Mouse (Mus musculus): ENCODE measurements at regions not wholly inside any gene's neighbourhood (a gene's known extent, or its start where the extent isn't known, plus 50 kb on each side); places are given as distances from the start of the nearest gene placed in this dataset.
"Not testable (repeated sequence)": the region's sequence is repeated elsewhere in the genome, so short reads cannot be mapped to it uniquely, and the experiment has no call there.

DNA sequence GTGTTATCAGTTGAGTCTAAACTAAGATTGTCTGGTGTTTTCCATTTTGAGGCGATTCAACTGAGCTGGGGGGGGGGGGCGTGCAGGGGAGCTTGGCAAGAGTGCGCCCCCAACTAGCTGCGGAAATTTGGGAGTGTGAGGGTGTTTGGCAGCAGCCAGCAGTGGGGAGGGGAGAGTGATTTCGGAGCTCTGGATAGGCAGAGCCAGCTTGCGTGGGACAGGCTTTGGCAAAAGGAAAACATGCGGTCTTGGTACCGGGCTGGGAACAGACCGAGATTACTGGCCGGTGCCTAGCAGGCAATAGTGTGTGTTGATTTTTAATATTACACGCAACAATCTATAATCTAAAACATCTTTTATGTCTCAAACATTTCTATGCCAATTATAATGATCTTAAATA is 199.4 kb upstream of the Cdk6 start:
- H3K4me3 ChIP-seq (replicated peaks); H3K27ac ChIP-seq (replicated peaks); ATAC-seq (ENCODE audit: insufficient number of reproducible peaks, low FRiP score, low TSS enrichment, low read depth); H3K27me3 ChIP-seq; H3K36me3 ChIP-seq; H3K4me1 ChIP-seq; H3K9me3 ChIP-seq (replicated peaks); H3K9ac ChIP-seq; H3K4me2 ChIP-seq (replicated peaks): not testable (repeated sequence)
- 70% methylated on average over 11 of the region's 11 CpGs for WGBS

DNA sequence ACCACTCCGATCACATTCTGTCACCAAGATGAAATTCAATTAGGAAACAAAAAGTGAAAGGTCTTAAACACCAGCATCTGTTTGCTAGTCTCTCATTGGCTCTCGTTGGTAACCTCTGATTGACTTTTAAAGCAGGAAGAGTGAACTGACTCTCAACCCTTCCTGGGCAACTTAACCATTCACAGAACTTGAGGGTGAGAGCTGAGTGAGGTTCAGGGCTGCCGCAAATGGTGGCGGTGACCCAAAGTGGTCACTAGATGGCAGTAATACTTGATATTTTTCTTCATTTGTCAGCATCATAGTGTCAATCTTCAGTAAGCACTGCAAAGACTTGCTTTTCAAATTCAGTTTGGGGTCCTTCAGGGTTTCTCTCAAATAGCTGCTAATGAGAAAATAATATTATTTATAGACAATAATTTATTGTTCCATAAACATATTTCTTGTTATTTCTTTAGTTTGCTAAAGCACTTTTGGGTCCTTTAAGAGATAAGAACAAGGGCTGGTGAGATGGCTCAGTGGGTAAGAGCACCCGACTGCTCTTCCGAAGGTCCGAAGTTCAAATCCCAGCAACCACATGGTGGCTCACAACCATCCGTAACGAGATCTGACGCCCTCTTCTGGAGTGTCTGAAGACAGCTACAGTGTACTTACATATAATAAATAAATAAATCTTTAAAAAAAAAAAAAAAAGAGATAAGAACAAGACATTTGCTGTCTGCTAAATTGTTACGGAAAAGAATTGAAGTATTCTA is 194.6 kb upstream of the Cdk6 start:
- H3K9ac ChIP-seq; H3K27me3 ChIP-seq; H3K4me1 ChIP-seq; H3K27ac ChIP-seq (replicated peaks); H3K9me3 ChIP-seq (replicated peaks); ATAC-seq (ENCODE audit: insufficient number of reproducible peaks, low FRiP score, low TSS enrichment, low read depth); H3K4me2 ChIP-seq (replicated peaks); H3K4me3 ChIP-seq (replicated peaks); H3K36me3 ChIP-seq: not testable (repeated sequence)
- 40% methylated on average over 9 of the region's 11 CpGs for WGBS

- not testable (repeated sequence) for H3K9me3 ChIP-seq (replicated peaks); H3K4me1 ChIP-seq; H3K9ac ChIP-seq; H3K27me3 ChIP-seq; ATAC-seq (ENCODE audit: insufficient number of reproducible peaks, low FRiP score, low TSS enrichment, low read depth); H3K4me2 ChIP-seq (replicated peaks); H3K36me3 ChIP-seq; H3K4me3 ChIP-seq (replicated peaks); H3K27ac ChIP-seq (replicated peaks)
- 67% methylated on average over 5 of the region's 5 CpGs for WGBS
Measured at GRCm38 (mm10) chr5:3149886-3150285, 191.4 kb upstream of the Cdk6 start.

DNA sequence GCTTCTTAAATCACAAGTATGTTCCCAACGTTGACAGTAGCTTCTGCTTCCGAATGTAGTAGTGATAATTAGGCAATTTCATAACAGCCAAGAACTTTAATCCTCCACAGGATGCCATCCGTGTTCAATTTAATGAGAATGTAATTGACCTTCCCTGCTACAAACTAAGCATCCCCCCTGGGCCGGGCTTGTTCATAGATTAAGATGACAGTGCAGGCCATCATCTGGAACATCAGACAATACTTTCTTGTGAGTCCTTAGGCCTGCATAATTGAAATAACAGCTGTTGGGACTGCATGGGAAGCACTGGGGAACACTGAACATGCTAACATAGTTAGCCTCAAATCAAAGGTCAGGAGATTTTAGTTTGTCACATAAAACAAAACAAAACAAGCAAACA is 190.5 kb upstream of the Cdk6 start:
- not testable (repeated sequence) for H3K36me3 ChIP-seq; H3K4me2 ChIP-seq (replicated peaks); ATAC-seq (ENCODE audit: insufficient number of reproducible peaks, low FRiP score, low TSS enrichment, low read depth); H3K9me3 ChIP-seq (replicated peaks); H3K27me3 ChIP-seq; H3K4me1 ChIP-seq; H3K27ac ChIP-seq (replicated peaks); H3K4me3 ChIP-seq (replicated peaks); H3K9ac ChIP-seq
- 37% methylated on average over 4 of the region's 4 CpGs for WGBS

GRCm38 (mm10) chr5:3151534-3152148 is 189.6 kb upstream of the Cdk6 start:
- not testable (repeated sequence) for H3K4me3 ChIP-seq (replicated peaks); H3K4me1 ChIP-seq; H3K9me3 ChIP-seq (replicated peaks); H3K9ac ChIP-seq; ATAC-seq (ENCODE audit: insufficient number of reproducible peaks, low FRiP score, low TSS enrichment, low read depth); H3K27me3 ChIP-seq; H3K36me3 ChIP-seq; H3K27ac ChIP-seq (replicated peaks)
- peak overlapping the region; percentile 62 for H3K4me2 ChIP-seq (replicated peaks)
- WGBS = 10% methylated on average over 12 of the region's 12 CpGs

GRCm38 (mm10) chr5:3152149-3152865 is 189.0 kb upstream of the Cdk6 start:
- not testable (repeated sequence) for H3K4me1 ChIP-seq; H3K27me3 ChIP-seq; H3K9ac ChIP-seq; H3K36me3 ChIP-seq; H3K9me3 ChIP-seq (replicated peaks)
- peak overlapping the region; percentile 62 for H3K4me2 ChIP-seq (replicated peaks)
- 23% methylated on average over 26 of the region's 26 CpGs for WGBS
- H3K27ac ChIP-seq (replicated peaks) = peak overlapping the region; percentile 51
- H3K4me3 ChIP-seq (replicated peaks) = peak overlapping the region; percentile 34
- peak; percentile 87 for ATAC-seq (ENCODE audit: insufficient number of reproducible peaks, low FRiP score, low TSS enrichment, low read depth)

DNA sequence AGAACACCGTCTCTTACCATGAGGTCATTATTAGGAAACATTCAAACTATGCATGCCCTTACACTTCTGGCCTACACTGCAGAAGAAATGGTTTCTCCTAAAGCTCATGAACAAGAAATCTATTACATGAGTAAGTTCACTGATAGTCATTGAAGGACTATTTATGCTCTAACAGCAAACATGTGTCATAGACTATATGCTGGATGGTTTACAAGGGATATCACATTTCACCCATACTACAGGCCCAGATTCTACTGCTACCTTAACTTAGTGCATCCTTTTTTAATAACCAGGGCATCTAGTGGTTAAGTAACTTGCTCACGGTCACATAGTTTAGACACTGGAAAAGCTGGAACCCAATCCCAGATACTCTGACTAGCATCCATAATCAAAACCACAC is 175.8 kb upstream of the Cdk6 start:
- WGBS = 49% methylated on average over 2 of the region's 2 CpGs

GRCm38 (mm10) chr5:3166496-3166895 is 174.8 kb upstream of the Cdk6 start:
- H3K4me1 ChIP-seq = not testable (repeated sequence)
- WGBS = 68% methylated on average over 2 of the region's 2 CpGs

More for the DNA sequence above, 175.8 kb upstream of the Cdk6 start:
- not testable (repeated sequence) for H3K9ac ChIP-seq; H3K36me3 ChIP-seq; H3K27me3 ChIP-seq; ATAC-seq (ENCODE audit: insufficient number of reproducible peaks, low FRiP score, low TSS enrichment, low read depth); H3K4me2 ChIP-seq (replicated peaks); H3K4me3 ChIP-seq (replicated peaks); H3K27ac ChIP-seq (replicated peaks); H3K4me1 ChIP-seq; H3K9me3 ChIP-seq (replicated peaks)

DNA sequence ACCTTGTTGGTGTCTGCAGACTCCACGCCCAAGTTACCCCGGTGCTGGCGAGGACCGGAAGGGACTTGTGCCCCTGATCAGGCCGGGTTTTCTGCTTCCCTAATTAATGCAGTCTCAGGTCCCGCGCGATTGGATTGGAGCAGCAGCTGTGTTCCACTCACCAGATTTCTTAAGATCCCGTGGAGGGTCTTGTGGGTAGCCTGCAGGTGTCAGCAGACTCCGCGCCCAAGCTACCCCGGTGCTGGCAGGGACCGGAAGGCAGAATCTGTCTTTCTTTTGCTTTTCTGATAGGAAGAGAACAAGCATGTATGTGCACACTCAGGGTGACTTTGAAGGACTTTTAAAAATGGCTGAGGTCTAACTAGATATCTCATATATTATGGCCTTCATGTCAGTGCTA is 147.7 kb upstream of the Cdk6 start:
- not testable (repeated sequence) for H3K27ac ChIP-seq (replicated peaks); H3K4me3 ChIP-seq (replicated peaks); H3K36me3 ChIP-seq; H3K9ac ChIP-seq; H3K4me2 ChIP-seq (replicated peaks); H3K9me3 ChIP-seq (replicated peaks); H3K27me3 ChIP-seq; H3K4me1 ChIP-seq; ATAC-seq (ENCODE audit: insufficient number of reproducible peaks, low FRiP score, low TSS enrichment, low read depth)
- WGBS = 89% methylated on average over 13 of the region's 13 CpGs

More at GRCm38 (mm10) chr5:3166496-3166895, 174.8 kb upstream of the Cdk6 start:
- H3K9me3 ChIP-seq (replicated peaks); H3K36me3 ChIP-seq; ATAC-seq (ENCODE audit: insufficient number of reproducible peaks, low FRiP score, low TSS enrichment, low read depth); H3K4me3 ChIP-seq (replicated peaks); H3K9ac ChIP-seq; H3K27ac ChIP-seq (replicated peaks); H3K27me3 ChIP-seq; H3K4me2 ChIP-seq (replicated peaks): not testable (repeated sequence)

GRCm38 (mm10) chr5:3197952-3198841 is 143.1 kb upstream of the Cdk6 start:
- no peaks in the 10 kb centered on the region for H3K9me3 ChIP-seq (replicated peaks)
- H3K4me3 ChIP-seq (replicated peaks) = no peak overlapping the region
- H3K4me1 ChIP-seq = peaks cover 12% of the 10 kb centered on the region
- peak overlapping the region; percentile 1; the same call in 1 of the 2 replicates for H3K4me2 ChIP-seq (replicated peaks)
- 51% methylated on average over 16 of the region's 16 CpGs for WGBS
- H3K9ac ChIP-seq = no peak overlapping the region
- peak overlapping the region; percentile 25 for H3K27ac ChIP-seq (replicated peaks)
- ATAC-seq (ENCODE audit: insufficient number of reproducible peaks, low FRiP score, low TSS enrichment, low read depth) = no peak
- no peaks in the 10 kb centered on the region for H3K36me3 ChIP-seq
- H3K27me3 ChIP-seq = no peaks in the 10 kb centered on the region
